Mouse (Mus musculus): ENCODE data around the gene Gse1.

- TF ChIP-seq CTCF (IDR thresholded peaks at IDR 0.05; ENCODE audit: borderline replicate concordance, extremely low read depth, insufficient read depth, insufficient read length), result no peak
- TF ChIP-seq POLR2A (IDR thresholded peaks at IDR 0.05; ENCODE audit: borderline replicate concordance, extremely low read depth, insufficient read depth, insufficient read length, poor library complexity, severe bottlenecking), result no peak
Measured at GRCm38 (mm10) chr8:120234866-120235265, 6.6 kb downstream of the Gse1 start.

Data from brain, embryonic 14.5 days (tissue).